Mouse (Mus musculus): Measurements from ENCODE around the gene Papss1.

Gene Papss1

GRCm38 (mm10) chr3:131637008-131637407 lies 72.4 kb downstream of the Papss1 start:
- no peak for DNase-seq

GRCm38 (mm10) chr3:131637664-131638063 lies 73.1 kb downstream of the Papss1 start:
- DNase-seq: no peak

GRCm38 (mm10) chr3:131638216-131638615 lies 73.6 kb downstream of the Papss1 start:
- DNase-seq: peak; percentile 37

- no peak for DNase-seq
Observed at GRCm38 (mm10) chr3:131642681-131643292, 78.2 kb downstream of the Papss1 start.

- DNase-seq: no peak
Observed at GRCm38 (mm10) chr3:131645203-131645602, 80.6 kb downstream of the Papss1 start.

- no peak for DNase-seq
Observed at GRCm38 (mm10) chr3:131654366-131654765, 89.8 kb downstream of the Papss1 start.

GRCm38 (mm10) chr3:131656032-131656431 lies 91.5 kb downstream of the Papss1 start:
- DNase-seq: no peak

- DNase-seq: no peak
Observed at GRCm38 (mm10) chr3:131660126-131660525, 95.6 kb downstream of the Papss1 start.

GRCm38 (mm10) chr3:131660629-131661028 lies 96.1 kb downstream of the Papss1 start:
- no peak for DNase-seq

GRCm38 (mm10) chr3:131662589-131663148 lies 98.1 kb downstream of the Papss1 start:
- no peak for DNase-seq

- no peak for DNase-seq
Observed at GRCm38 (mm10) chr3:131669910-131670309, 105.3 kb downstream of the Papss1 start.

GRCm38 (mm10) chr3:131686106-131686505 lies 121.5 kb downstream of the Papss1 start:
- no peak for DNase-seq

- no peak for DNase-seq
Observed at GRCm38 (mm10) chr3:131689949-131690348, 125.4 kb downstream of the Papss1 start.

GRCm38 (mm10) chr3:131690543-131690942 lies 126.0 kb downstream of the Papss1 start:
- no peak for DNase-seq

GRCm38 (mm10) chr3:131691202-131691601 lies 126.6 kb downstream of the Papss1 start:
- DNase-seq: no peak
